Mouse (Mus musculus) embryo, embryonic 10 days (tissue): Measurements from ENCODE around the gene Rnls.

Source experiments
- DNase-seq: peaks from one replicate; pipeline ENCODE4 v3.0.0-alpha.2; 2015; ENCODE audit warnings: low spot score

Rnls gene

GRCm38 (mm10) chr19:33102783-33103139 lies 289.3 kb downstream of the Rnls start:
- no peak for DNase-seq

- DNase-seq = no peak
Observed at GRCm38 (mm10) chr19:33102008-33102782, 289.9 kb downstream of the Rnls start.

GRCm38 (mm10) chr19:33101093-33102007 lies 290.7 kb downstream of the Rnls start:
- DNase-seq = peak; percentile 48

GRCm38 (mm10) chr19:33100598-33100997 lies 291.5 kb downstream of the Rnls start:
- no peak for DNase-seq

GRCm38 (mm10) chr19:33100031-33100430 lies 292.1 kb downstream of the Rnls start:
- no peak for DNase-seq

GRCm38 (mm10) chr19:33099201-33099788 lies 292.8 kb downstream of the Rnls start:
- DNase-seq = no peak

- no peak for DNase-seq
Observed at GRCm38 (mm10) chr19:33097691-33098090, 294.4 kb downstream of the Rnls start.

- DNase-seq = no peak
Observed at GRCm38 (mm10) chr19:33096581-33096980, 295.5 kb downstream of the Rnls start.

- DNase-seq = no peak
Observed at GRCm38 (mm10) chr19:33092575-33092974, 299.5 kb downstream of the Rnls start.

- DNase-seq = no peak
Observed at GRCm38 (mm10) chr19:33091324-33091723, 300.8 kb downstream of the Rnls start.

- no peak for DNase-seq
Observed at GRCm38 (mm10) chr19:33088868-33089267, 303.2 kb downstream of the Rnls start.

- no peak for DNase-seq
Observed at GRCm38 (mm10) chr19:33087961-33088360, 304.1 kb downstream of the Rnls start.
